Mouse (Mus musculus) embryonic fibroblast, embryonic 13.5 days (primary cell): ENCODE measurements around the gene Gm9903. TPM values are rescaled to one million over a fixed set of nuclear protein-coding genes. Genes with fewer than 3 reads are reported as not detected.
A peak's percentile ranks its signal among the peaks of the same experiment; 100 is the strongest.

Experiments used
- H3K27ac ChIP-seq: 2 replicates; pipeline ENCODE4 v1.5.1; 2012; ENCODE audit warnings: low read length, control low read depth, inconsistent platforms; ENCODE audit not compliant: insufficient read depth
- H3K4me1 ChIP-seq: 2 replicates; pipeline ENCODE4 v1.6.1; 2011; ENCODE audit warnings: low read length; ENCODE audit not compliant: control insufficient read depth, insufficient read depth
- H3K4me3 ChIP-seq: 2 replicates; pipeline ENCODE4 v1.5.1; 2011; ENCODE audit warnings: mild to moderate bottlenecking, control low read depth, low read length; ENCODE audit not compliant: insufficient read depth
- CTCF ChIP-seq: IDR thresholded peaks from 2 replicates; pipeline ENCODE4 v1.5.1; 2011; ENCODE audit warnings: mild to moderate bottlenecking, control low read depth, low read length, moderate library complexity, borderline replicate concordance; ENCODE audit not compliant: insufficient read depth
- POLR2A ChIP-seq: IDR thresholded peaks from 2 replicates; pipeline ENCODE4 v1.6.1; 2011; ENCODE audit warnings: low read depth, mild to moderate bottlenecking, control low read depth, low read length, moderate library complexity
- polyA plus RNA-seq: library from polyadenylated mRNA; stranded (reverse); fragments of >200 nt; gene quantifications from 2 replicates; pipeline ENCODE4 v1.2.4, GENCODE M21; 2011; ENCODE audit warnings: low read depth; ENCODE audit not compliant: missing spikeins, insufficient read length

The Gm9903 gene
- 1.3 and 1.4 TPM in 2 replicates for polyA plus RNA-seq

DNA sequence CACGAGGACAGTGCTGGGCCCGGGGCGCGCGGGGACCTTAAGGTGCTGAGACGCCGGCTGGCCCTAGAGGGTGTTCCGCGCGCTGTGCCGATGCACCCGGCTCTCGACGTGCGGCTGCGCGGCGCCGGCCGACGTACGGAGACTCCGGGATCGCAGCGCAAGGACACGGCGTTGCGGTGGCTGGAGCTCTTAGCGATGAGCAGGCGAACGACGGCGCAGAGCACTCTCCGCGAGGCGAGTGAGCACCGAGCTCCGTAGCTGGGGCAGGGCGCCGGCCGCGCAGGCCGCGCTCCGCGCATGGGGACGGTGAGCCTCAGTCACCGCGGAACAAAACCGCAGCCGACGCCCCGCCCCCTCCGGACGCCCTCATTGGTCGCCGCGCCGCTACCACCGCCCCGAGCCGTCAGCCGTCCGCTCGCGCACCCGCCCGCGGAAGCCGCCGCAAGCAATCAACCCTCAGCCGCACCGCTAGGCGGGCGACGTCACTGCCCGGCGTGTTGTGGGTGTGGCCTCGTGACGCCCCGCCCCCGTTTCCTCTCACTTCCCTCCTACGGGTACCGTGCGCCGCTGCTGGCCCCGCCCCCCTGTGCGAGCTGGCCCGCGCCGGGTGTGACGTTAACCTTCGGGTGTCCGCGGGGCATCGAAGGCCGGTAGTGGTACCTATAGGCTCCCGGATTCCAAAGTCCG is at the start of gene Gm9903, which contains the start of gene Fam53a:
Gm9903 (plus strand) TSS at position 625 of the 687 bp plus-strand sequence.
Fam53a (minus strand) TSS at position 335 of the 687 bp plus-strand sequence.
- H3K27ac ChIP-seq: peak within 1 kb of the TSS; percentile 80
- TF ChIP-seq CTCF (no peak), POLR2A (peak; percentile 99)
- H3K4me3 ChIP-seq: peak within 1 kb of the TSS; percentile 70
- peaks cover 10% of the 10 kb centered on the region; the same call in 1 of the 2 replicates for H3K4me1 ChIP-seq

DNA sequence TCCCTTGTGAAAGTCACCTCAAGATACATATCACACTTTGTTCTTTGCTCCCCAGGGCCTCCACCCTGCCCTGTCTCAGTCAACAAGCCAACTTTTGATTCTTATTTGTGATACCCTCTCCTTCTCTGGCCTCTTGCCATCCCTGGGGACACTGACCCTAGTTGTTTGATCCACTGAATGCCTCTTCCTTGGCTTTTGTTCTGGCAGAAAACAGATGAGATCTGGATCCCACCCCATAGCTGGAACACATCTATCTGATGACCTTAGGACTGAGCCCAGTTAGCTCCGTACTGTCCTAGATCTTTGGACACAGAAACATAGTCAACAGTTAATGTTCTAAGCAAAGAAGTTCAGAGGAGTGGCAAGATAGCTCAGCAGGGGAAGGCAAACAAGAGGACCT is 49.4 kb upstream of the Gm9903 start:
- Histone ChIP-seq H3K4me1 (no peaks in the 10 kb centered on the region), H3K4me3 (no peak overlapping the region), H3K27ac (no peak overlapping the region)
- TF ChIP-seq CTCF (no peak), POLR2A (no peak)

DNA sequence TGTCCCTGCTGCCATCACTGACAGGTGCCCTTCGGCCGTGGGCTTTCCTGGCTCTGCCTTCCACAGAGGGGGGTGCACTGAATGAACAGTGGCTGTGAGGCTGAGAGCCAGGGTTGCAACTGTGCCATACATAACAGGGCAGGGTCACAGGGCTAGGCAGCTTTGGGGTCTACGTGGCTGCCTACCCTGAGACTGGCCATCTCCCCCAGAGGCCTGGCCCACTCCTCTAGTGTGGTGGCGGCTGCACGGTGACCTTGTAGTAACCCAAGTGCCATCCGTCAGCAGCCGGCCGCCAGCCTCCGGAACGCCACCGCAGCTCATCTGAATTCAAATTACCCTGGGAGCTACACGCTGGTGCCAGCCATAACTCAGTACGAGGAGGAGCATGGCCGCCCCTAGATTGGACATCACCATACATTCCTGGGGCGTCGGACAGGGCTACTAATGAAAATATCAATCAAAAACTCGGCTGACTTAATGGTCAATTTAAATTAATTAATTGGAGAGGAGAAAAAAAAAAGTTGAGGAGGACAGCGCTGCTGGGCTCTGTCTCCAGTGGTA is 42.1 kb upstream of the Gm9903 start:
- Histone ChIP-seq H3K4me3 (no peak overlapping the region), H3K4me1 (no peaks in the 10 kb centered on the region), H3K27ac (no peak overlapping the region)
- TF ChIP-seq POLR2A: no peak
- TF ChIP-seq CTCF: no peak

DNA sequence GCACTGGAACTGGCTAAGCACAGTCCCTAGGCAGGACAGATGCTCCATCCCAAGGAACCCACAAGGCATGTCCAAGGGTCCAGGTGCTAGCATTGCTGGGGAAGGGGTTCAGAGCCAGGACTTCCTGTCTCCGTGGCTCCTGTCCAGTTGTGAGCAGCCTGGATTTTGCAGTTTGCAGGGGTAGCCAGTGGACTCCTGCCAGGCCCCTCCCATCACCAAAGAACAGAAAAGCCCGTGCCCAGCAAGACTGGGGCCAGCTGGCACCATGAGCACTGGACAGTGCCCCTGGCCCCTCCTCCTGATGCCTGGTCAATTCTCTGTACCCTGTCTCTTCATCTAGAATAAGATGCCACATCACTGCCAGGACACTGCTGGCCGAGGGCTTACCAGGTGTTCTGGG is 41.7 kb upstream of the Gm9903 start:
- H3K4me1 ChIP-seq: no peaks in the 10 kb centered on the region
- TF ChIP-seq POLR2A (no peak), CTCF (no peak)

DNA sequence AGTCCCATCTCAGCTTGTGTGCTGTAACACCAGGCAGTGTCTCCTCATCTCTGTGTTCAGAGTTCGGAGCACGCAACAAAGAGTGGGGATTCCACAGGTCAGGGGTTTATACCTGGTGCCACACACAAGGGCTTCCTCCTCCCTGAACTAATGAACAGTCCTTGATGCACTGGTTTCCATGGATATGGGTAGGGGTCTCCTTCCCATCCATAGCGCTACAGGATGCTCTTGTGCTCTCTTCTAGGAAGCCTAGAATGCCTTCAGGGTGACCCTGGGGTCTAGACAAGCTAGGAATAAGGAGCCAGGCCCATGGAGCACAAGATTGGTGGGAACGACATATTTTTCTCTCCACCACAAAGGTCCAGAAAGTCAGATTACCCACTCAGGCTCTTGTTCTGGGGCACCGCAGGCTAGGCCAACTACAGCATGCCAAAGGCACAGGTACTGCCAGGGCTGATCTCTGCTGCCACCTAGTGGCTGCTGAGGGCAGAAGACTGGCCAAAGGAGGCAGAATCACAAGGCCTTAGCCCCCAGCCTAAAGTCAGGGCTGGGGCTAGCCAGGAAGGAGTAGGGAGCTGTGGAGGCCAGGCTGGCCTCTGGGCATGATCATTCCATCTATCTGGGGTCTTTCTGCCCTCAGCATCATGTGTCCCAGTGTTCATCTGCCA is 40.4 kb upstream of the Gm9903 start:
- TF ChIP-seq CTCF (peak; percentile 99), POLR2A (no peak)
- Histone ChIP-seq H3K4me1 (no peaks in the 10 kb centered on the region), H3K4me3 (no peak overlapping the region), H3K27ac (no peak overlapping the region)

More for the DNA sequence above, 41.7 kb upstream of the Gm9903 start:
- no peak overlapping the region for H3K4me3 ChIP-seq
- no peak overlapping the region for H3K27ac ChIP-seq

DNA sequence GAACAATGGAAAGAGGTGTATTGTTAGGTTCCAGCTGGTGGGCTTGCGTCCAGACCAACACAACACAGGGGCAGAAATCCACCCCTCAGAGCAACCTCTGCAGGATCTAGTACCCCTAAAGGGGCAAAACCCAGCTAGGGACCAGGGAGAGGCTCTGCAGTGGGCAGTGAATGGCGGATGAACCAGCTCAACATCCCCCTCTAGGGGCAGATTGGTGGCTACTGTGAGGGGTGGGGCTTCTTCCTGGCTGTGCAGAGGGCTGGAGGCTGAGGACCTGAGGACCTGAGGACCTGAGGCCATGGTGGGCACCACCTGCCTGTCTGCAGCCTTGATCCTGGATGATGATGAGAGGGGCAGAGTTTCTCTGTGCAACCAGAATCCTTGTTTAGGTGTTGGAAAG is 36.1 kb upstream of the Gm9903 start:
- H3K4me3 ChIP-seq: no peak overlapping the region
- no peak overlapping the region for H3K27ac ChIP-seq
- TF ChIP-seq CTCF (no peak), POLR2A (no peak)
- no peaks in the 10 kb centered on the region for H3K4me1 ChIP-seq

DNA sequence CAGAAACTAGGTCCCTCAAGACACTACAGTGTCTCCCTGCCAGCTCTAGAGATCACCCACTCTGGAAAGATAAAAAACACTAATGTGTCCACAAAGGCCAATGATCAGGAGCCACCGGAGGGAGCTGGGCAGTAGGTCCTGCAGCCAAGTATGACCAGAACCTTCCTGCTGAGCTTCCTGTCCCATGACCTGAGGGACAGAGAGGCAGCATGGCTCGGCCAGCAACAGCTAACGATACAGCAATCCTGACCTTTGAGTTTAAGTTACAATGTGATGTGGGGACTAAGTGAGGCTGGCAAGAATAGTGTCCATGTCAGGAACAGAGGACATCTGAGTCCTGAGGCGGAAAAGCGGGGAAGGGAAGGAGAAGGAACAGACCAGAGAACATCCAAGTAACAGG is 24.4 kb upstream of the Gm9903 start:
- TF ChIP-seq CTCF: no peak
- no peak for TF ChIP-seq POLR2A
- Histone ChIP-seq H3K4me1 (no peaks in the 10 kb centered on the region), H3K27ac (no peak overlapping the region), H3K4me3 (no peak overlapping the region)

DNA sequence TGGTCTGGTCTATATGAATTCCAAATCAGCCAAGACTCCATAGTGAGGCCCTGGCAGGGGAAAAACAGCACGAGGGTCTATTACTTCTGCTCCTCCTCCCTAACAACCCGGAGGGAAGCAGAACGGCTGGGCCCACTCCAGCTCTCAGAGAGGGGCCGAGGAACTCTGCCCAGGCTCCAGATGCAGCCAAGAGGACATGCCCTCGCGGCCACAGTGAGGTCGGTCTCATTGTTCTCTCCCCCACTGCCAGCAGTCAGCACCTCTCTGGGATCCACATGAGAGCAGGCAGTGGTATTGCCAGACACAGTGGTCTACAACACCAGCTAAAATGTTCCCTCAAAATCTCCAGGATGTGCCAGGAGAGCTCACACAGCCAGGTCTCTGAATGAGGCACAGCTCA is 23.1 kb upstream of the Gm9903 start:
- no peak for TF ChIP-seq POLR2A
- no peak for TF ChIP-seq CTCF
- H3K27ac ChIP-seq: no peak overlapping the region
- H3K4me1 ChIP-seq: no peaks in the 10 kb centered on the region
- H3K4me3 ChIP-seq: no peak overlapping the region

DNA sequence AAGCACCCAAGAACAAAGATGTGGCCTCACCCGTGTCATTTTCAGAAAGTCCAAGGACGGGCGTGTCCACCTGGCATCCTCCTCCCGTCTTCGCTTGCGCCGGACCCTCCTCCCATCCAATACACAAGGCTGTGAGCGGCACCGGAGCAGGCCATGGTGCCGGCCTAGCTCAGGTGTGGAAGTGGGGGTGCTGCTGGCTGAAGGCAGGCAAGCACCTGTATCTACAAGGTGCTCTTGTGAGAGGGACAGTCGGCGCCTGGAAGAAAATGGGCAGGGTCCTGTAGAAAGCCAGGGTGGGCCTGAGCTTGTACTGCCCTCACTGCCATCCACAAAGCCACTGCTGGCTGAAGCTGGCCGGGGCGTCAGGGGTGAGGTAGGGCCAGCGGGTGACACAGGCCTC is 22.3 kb upstream of the Gm9903 start:
- Histone ChIP-seq H3K4me1 (no peaks in the 10 kb centered on the region), H3K4me3 (no peak overlapping the region), H3K27ac (no peak overlapping the region)
- TF ChIP-seq CTCF (no peak), POLR2A (no peak)

DNA sequence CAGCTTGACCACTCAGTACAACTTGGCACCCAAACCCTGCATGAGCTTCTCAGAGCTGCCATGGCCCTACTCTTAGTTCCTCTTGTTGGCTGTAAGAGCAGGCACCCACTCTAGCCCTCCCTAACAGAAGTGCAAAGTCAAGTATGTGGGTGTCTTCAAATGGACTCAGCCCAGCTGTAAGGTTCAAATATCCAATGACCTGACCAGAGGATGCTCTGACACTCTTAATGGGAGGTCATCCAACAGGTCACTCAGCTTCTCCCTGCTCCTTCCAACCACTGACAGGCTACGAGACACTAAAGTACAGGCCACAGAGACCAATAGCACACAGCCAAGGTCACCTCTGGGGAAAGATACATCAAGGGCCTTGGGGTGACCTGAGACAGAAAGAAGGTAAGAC is 20.5 kb upstream of the Gm9903 start:
- no peaks in the 10 kb centered on the region for H3K4me1 ChIP-seq
- TF ChIP-seq CTCF (no peak), POLR2A (no peak)
- no peak overlapping the region for H3K4me3 ChIP-seq
- H3K27ac ChIP-seq: no peak overlapping the region
